Mouse (Mus musculus) mouse embryonic stem cell (cell line): Measurements from ENCODE around the gene Rif1.
"Not testable (repeated sequence)": the region's sequence is repeated elsewhere in the genome, so short reads cannot be mapped to it uniquely, and the experiment has no call there.

Experiments
- in situ Hi-C, 2 experiments: fragments of 300-500 bp; cut with MboI; formaldehyde crosslinking; loops; 1 replicate in 1 of 2; 3 replicates in 1 of 2; pipeline ENCODE4 v1.14.3; 2019 to 2020; ENCODE audit warnings: low sequenced_read_pairs in 2 of 2, low pct_unique_long_range_greater_than_20kb in 1 of 2, mixed read lengths in 1 of 2; ENCODE audit not compliant: unreplicated experiment in 1 of 2

Gene Rif1

DNA sequence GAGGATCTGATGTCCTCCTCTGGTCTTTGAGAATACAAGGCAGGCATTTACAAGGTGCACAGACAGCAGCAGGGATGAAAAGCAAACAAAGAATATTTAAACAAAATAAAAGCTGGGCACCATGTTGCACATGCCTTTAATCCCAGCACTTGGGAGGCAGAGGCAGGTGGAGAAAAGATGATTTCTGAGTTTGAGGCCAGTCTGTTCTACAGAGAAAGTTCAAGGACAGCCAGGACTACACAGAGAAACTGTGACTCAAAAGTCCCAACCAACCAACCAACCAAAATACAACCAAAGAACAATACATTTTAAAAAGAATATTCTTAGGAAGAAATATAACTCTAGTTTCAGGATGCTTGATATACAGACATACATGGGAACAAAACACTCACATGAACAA is 15.0 kb upstream of the Rif1 start:
- in situ Hi-C loops, result loop anchor here in 1 of 2 experiments (25.0 kb wide), 1 partner anchor 595 kb away; no protein-coding TSS in a partner anchor

GRCm38 (mm10) chr2:52068641-52069040 is 4.0 kb upstream of the Rif1 start:
- in situ Hi-C loops, result loop anchor here in 1 of 2 experiments (25.0 kb wide), 1 partner anchor 606 kb away; no protein-coding TSS in a partner anchor

- in situ Hi-C loops, result loop anchor here in 1 of 2 experiments (25.0 kb wide), 1 partner anchor 609 kb away; no protein-coding TSS in a partner anchor
Observed at GRCm38 (mm10) chr2:52070816-52071215, 1.8 kb upstream of the Rif1 start.

DNA sequence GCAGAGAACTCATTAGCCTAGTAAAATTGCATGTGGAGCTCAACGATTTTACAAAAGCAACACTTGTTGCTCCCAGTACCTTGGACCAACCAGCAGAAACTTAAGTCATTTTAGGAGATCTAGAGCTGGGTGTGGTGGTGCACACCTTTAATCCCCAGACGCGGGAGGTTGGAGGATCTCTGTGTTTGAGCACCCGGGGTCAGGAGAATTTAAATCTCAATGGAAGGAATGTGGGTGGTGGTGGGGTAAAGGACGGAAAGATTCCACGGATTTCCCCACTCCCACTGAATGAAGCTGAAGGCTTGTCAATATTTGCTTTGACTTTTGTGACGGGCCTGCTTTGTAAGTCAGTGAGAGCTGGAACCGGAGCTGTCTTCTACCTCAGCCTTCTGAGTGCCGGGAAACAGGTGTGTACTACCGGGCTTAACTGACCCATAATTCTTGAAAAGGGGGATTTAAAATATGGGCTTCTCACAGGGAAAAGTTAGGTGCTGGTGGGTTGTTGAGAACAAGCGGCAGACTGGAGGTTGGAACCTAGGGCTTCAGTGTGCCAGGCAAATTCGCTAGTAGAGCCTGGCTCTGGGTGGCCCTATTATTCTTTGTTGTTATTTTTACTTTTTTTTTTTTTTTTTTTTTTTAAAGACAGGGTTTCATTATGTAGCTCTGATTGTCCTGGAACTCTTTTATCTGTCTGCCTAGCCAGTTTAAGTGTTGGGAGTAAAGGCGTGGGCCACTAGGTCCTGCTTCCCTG is 1.2 kb upstream of the Rif1 start:
- in situ Hi-C loops, result loop anchor here in 1 of 2 experiments (25.0 kb wide), 1 partner anchor 609 kb away; no protein-coding TSS in a partner anchor

- in situ Hi-C loops, result loop anchor here in 1 of 2 experiments (25.0 kb wide), 1 partner anchor 610 kb away; no protein-coding TSS in a partner anchor
Observed at GRCm38 (mm10) chr2:52072065-52072490, 554 bp upstream of the Rif1 start.

DNA sequence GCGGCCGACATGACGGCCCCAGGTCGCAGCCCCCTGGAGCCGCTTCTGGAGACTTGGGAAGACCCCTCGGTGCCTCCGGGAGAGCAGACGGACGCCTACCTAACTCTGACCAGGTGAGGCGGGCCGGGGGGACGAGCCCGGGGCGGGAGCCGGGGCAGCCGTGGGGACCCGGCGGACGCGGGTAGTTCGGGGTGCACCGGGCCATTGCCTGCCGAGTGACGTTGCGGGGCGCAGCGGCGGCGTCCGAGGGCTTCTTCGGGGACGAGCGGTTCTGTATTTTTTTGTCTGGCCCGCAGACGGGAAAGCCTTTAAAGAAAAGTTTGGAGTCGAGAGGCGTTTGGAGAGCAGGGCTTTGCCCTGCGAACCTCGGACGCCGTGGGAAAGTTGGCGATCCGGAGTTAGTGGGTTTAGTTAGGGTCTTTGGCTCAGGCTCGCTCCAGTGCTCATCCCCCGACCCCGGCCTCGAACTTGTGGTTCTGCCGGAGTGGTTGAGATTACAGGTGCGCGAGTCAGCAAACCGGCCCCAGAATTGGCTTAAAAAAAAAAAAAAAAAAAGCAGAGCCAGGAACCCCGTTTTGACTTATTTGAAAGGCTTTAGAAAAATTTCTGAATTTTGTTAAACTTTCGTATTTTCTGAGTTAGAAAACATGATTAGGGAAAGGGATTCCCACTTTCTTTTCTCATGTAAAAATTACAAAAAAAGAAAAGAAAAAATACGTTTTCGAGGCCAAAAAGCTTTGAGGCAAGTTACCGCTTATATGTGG is 691 bp downstream of the Rif1 start:
- in situ Hi-C loops, result loop anchor here in 1 of 2 experiments (25.0 kb wide), 1 partner anchor 611 kb away; no protein-coding TSS in a partner anchor

DNA sequence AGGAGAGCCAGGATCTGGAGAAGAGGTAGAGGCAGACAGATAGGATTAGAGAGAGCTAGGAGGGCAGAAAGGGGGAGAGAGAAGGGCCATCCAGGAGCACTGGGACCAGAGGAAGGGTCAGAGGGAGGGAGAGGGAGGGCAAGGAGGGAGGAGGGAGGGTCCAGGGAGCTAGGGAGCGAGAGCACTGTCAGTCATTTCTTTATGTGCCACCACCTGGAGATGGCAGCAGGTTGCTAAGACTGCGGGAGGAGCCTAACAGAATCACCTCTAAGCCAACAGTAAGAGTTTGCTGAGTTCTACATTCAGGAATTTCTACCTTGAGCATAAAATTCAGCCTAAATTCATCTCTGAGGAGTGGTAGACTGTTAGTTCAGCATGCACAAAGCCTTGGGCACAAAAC is 6.0 kb downstream of the Rif1 start:
- in situ Hi-C loops, result loop anchor here in 1 of 2 experiments (5.0 kb wide), 1 partner anchor 34 kb away; no protein-coding TSS in a partner anchor

- in situ Hi-C loops, result loop anchor here in 1 of 2 experiments (5.0 kb wide), 1 partner anchor 33 kb away; no protein-coding TSS in a partner anchor
Observed at GRCm38 (mm10) chr2:52084013-52084412, 11.4 kb downstream of the Rif1 start.

DNA sequence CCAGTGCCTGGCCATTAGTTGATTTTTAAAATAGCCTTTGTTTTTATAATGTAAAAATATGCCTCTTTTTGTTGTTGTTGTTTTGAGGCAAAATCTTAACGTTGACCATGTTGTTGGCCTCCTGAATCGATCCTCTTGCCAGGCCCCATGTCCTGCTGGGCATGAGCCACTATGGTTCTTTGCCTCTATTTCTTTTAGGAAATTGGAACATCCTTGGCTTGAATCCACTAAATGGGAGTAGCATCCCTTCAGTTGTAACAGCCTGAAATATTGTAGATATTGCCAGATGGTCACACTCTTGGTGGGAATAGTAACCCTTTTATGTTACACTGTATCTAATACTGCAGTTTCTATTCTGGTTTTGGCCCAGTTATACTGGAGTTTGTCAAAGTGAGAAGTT is 11.9 kb downstream of the Rif1 start:
- in situ Hi-C loops, result loop anchor here in 1 of 2 experiments (5.0 kb wide), 1 partner anchor 33 kb away; no protein-coding TSS in a partner anchor

- in situ Hi-C loops, result loop anchor here in 1 of 2 experiments (5.0 kb wide), 1 partner anchor 37 kb away; no protein-coding TSS in a partner anchor
Observed at GRCm38 (mm10) chr2:52114086-52114485, 41.5 kb downstream of the Rif1 start.

DNA sequence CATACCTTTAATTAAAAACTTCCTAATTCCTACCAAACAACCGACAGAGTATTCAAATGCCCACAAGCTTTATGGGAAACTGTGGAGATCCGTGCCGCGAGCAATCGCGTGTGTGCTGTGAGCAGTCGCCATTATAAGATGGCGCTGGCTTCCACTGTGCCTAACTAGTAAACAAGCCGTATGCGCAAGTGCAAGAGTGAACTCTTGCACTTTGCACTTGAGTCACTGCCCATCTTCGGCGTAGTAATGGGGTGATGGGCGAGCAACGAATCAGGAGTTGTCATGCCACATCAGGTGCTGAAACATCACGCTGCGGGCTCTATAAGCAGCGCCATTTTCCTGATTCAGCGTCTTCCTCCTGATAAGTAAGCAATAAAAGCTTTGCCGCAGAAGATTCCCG is 58.7 kb downstream of the Rif1 start:
- in situ Hi-C loops, result not testable (repeated sequence)

DNA sequence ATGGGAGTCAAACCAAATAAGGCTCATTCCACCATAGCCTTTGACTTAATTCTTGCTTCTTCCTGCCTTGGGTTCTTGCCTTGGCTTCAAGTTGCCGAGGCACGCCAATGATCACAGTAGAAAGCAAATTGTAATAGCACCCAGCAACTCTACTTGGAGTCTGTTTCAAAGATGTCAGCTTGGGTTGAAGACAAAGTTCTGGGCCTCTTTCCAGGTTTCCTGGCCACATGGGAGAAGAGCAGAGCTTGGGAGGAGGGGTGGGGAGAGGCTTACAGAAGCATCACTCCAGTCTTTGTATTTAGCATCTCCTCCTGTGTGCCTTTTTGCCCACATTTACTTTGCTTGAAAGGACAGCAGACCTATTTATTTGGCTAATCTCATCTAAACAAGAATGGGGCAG is 60.7 kb downstream of the Rif1 start:
- in situ Hi-C loops, result no loop called here

DNA sequence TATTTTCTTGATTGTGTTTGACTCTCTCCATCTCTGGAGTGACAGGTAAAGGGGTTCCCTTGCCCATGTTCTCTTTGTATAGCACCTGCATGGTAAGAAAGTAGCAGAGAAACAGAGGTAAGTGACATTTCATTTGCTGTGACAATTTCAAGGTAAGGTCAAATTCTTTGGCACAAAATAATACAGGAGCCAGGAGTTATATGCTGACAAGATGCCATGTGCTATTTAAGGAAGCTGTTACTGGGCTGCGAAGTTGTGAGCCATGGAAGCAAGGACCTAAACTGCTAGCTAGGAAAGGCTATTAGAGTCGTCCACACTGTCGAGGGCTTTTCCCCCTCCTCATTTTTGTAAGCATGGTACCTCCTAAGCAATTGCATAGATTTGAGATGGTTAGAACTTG is 80.4 kb downstream of the Rif1 start:
- in situ Hi-C loops, result loop anchor here in 1 of 2 experiments (25.0 kb wide), 1 partner anchor 434 kb away; no protein-coding TSS in a partner anchor

GRCm38 (mm10) chr2:52169243-52170005 is 96.8 kb downstream of the Rif1 start:
- in situ Hi-C loops, result loop anchor here in 1 of 2 experiments (25.0 kb wide), 1 partner anchor 418 kb away; no protein-coding TSS in a partner anchor
